Mouse (Mus musculus) testis, postnatal 10 days (tissue): Measurements from ENCODE around the gene Palm.

Experiments
- DNase-seq: peaks from one replicate; pipeline ENCODE4 v3.0.0; 2021; ENCODE audit warnings: low spot score

The Palm gene

DNA sequence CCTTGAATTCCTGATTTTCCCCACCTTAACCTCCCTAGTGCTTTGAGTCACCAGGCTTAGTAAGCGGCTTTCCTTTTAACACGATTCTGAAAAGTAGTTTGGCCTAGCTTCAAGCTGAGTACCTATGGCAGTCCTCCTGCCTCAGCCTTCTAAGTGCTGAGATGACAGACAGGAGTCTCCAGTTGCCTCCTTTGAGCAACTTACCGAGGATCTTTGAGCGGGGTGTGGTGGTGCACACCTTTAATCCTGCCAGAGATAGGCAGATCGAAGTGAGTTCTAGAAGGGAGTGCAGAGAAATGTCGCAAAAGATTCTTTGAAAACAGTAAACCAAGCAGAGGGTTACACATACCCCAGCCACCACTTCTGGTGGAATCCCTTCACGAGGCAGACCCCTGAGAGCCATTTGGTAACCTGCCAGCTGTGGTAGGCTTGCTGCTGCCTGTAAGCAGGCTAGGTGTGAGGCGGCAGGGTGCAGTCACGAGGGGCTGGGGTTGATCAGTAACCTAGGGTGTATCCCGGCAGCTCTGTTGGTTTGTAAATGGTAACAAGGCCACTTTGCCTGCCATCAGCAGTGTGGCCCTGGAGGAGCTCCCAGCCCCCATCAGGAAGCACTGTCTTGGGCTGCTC is 62.3 kb downstream of the Palm start:
- no peak for DNase-seq

- no peak for DNase-seq
Observed at GRCm38 (mm10) chr10:79856280-79856679, 62.9 kb downstream of the Palm start.

- no peak for DNase-seq
Observed at GRCm38 (mm10) chr10:79856704-79857451, 63.5 kb downstream of the Palm start.

DNA sequence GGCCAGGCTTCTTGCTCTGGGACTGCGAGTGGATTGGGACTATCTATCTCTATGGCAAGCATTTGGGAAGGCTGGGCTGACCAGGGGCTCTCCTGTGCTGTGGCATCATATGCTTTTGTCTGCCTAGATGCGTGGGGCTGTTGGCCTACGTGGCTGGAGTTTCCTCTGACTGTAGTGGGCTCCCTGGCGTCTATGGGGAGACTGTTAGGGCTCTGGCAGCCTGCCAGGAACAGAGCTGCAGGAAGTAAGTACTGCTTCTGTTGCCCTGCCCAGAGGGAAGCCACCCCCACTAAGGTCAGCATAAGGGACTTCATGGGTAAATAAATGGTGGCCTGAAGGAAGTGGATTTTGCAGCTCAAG is 64.1 kb downstream of the Palm start:
- DNase-seq, result peak; percentile 78

DNA sequence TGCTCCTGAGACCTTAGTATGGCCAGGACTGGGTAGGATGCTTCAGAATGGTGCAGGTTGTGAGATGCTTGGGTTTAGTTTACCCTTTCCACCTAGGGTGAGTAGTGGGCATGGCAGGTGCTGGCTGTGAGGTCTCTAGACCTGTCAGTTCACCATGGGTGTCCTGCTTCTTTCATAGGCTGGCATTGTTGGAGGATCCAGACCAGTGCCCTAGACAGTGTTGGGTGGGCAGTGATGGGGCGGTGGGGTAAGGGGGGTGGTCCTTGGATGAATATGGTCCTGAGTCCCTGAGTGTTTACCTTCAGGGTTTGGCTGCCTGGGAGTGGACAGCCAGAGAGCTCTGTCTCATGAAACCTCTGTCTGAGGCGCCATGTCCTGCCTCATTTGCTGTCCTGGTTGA is 64.5 kb downstream of the Palm start:
- DNase-seq, result no peak

DNA sequence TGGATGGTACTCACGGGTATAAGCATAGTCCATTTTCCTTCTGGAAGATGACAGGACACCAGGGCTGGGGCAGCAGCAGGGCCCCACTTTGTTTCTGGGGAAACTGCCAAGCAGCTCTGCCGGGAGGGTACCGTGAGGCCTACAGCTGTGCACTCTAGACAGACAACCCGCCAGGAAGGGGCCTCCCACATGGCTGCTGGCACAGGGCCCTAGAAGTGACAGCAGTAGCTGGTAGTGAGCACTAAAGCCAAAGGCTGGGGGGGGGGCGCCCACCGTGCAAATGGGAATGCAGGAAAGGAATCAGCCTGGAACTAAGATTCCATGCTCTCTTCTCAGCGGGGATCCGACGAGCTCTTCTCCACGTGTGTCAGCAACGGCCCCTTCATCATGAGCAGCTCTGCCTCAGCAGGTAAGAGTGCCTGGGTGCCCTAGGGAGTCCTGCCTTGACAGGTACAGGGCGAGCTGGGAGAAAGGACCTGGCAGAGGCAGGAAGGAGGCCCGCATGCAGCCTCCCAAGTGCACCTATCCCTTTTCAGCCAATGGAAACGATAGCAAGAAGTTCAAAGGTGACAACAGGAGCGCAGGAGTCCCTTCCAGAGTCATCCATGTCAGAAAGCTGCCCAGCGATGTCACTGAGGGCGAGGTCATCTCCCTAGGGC is 65.2 kb downstream of the Palm start:
- peak; percentile 87 for DNase-seq

- DNase-seq, result peak; percentile 67
Observed at GRCm38 (mm10) chr10:79859116-79859515, 65.7 kb downstream of the Palm start.

GRCm38 (mm10) chr10:79860079-79860911 is 66.9 kb downstream of the Palm start:
- no peak for DNase-seq

- DNase-seq, result no peak
Observed at GRCm38 (mm10) chr10:79861230-79862048, 68.1 kb downstream of the Palm start.

DNA sequence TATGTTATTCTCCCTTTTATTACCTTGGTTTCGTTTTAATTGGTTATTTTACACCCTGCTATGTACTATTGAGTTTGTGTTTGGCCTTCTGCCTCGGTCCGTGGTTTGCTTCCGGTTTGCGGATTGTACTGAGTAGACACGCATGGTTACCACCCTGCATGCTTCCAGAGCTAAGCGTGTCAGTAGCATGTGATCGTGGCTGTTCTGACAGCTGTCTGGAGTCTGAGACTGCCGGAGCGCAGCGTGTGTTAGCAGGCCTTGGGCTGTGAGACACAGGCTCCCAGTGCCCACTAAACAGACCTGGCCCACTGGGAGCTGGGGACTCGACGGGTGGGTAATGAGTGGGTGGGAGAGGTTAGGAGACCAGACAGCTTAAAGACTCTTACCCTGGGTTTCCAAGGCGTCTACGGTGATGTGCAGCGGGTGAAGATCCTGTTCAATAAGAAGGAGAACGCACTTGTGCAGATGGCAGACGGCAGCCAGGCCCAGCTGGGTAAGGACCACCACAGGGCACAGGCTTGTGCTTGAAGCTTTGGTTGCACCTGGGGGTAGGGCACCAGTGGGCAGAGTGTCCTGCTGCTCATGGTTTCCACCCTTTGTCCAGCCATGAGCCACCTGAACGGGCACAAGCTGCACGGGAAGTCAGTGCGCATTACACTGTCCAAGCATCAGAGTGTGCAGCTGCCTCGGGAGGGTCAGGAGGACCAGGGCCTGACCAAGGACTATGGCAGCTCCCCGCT is 68.8 kb downstream of the Palm start:
- DNase-seq, result no peak

DNA sequence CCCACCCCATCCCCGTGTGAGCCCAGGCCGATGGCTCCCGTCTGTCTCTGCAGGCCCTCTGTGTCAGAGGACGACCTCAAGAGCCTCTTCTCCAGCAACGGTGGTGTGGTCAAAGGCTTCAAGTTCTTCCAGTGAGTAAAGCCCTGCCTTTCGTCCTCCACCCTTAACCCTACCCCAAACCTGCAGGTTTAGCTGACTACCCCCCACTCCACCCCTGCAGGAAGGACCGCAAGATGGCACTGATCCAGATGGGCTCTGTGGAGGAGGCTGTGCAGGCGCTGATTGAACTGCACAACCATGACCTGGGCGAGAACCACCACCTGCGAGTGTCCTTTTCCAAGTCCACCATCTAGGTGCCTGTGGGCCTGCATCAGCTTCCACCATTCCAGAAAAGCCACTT is 69.6 kb downstream of the Palm start:
- DNase-seq, result peak; percentile 71

GRCm38 (mm10) chr10:79864351-79865188 is 71.2 kb downstream of the Palm start:
- DNase-seq, result no peak

DNA sequence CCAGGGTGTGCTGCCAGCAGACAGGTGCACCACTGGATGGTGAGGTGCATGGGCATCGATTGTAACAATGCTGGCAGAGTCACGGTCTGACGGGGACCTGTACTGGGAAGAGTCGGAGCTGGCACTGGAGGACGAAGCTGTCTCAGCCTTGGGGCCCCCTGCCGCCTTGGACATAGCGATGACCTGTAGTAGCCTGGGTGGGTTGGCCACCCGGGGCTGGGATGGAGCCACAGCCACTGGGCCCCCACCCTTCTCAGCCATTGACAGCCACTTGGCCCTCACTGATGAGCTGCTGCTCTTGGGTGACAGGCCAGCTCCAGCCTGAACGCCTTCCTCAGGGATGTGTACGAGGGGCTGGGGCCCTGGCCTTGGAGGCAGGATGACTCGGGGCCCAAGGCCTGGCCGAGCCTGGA is 71.8 kb downstream of the Palm start:
- DNase-seq, result no peak

- DNase-seq, result no peak
Observed at GRCm38 (mm10) chr10:79865801-79866295, 72.5 kb downstream of the Palm start.

DNA sequence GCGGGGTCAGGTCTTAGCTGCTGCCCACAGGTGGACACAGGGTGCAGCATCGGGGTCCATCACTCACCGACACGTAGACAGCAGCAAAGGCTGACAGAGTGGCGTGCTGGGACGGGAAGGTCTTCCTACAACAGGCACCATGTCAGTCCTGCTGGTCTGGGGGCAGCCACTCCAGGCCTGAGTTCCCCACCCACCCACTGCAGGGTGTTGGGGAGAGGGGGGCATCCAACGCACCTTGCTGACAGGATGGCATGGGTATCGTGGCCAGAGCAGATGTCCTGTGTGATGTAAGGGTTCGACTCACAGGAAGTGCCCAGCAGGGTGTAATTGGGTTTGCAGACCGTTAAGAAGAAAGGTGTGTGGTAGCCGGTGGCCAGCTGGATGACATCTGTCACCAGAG is 73.2 kb downstream of the Palm start:
- DNase-seq, result no peak
